Mouse (Mus musculus): ENCODE measurements around the gene Tram2.

GRCm38 (mm10) chr1:20984582-20984981, 94.4 kb downstream of the Tram2 start:
- TF ChIP-seq CTCF (IDR thresholded peaks at IDR 0.05; ENCODE audit: control insufficient read depth, insufficient read depth, insufficient read length): no peak
- no peak for TF ChIP-seq USF1 (IDR thresholded peaks at IDR 0.05; ENCODE audit: low read depth)
- TF ChIP-seq FOSL1 (IDR thresholded peaks at IDR 0.05; ENCODE audit: insufficient read depth, low read length, poor library complexity, severe bottlenecking): no peak
- TF ChIP-seq MYOG (IDR thresholded peaks at IDR 0.05; ENCODE audit: control insufficient read depth, extremely low read depth, insufficient read length): no peak

Data from C2C12 (cell line).